Mouse (Mus musculus): ENCODE results near the gene Acyp2.

Gene Acyp2

DNA sequence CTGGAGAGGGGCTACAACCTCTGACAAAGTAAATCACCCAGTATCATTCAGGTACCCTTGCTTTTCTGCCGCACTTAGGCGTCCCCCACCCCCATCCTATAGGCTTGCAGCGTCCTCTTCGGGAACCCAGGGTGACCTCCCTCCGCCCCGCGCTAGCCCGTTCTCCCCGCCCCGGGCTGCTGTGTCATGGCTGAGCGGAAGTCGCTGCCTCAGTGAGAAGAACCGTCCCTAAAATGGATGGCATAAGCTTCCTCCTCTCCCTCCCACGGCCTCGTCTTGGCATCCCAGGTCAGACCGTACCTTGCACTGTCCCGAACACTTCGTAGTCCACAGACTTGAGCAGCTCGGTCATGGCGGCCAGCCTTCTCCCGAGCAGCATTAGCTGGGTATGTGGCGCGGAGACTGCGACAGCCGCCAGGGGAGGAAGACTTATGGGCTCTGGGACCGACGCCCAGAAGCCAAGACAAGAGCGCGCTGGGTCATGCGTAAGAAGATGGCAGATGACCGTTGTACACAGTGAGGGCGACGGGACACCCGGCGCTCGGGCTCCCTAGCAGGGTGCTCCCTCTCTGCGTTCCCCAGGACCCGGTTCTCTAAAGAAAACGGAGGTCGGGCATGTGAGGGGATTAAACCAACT is at the start of gene Acyp2:
Gene Acyp2 (minus strand): TSS at position 587 of the 637 bp plus-strand sequence.
- DNase-seq (ENCODE audit: low read depth, low spot score) = peak; percentile 85

DNA sequence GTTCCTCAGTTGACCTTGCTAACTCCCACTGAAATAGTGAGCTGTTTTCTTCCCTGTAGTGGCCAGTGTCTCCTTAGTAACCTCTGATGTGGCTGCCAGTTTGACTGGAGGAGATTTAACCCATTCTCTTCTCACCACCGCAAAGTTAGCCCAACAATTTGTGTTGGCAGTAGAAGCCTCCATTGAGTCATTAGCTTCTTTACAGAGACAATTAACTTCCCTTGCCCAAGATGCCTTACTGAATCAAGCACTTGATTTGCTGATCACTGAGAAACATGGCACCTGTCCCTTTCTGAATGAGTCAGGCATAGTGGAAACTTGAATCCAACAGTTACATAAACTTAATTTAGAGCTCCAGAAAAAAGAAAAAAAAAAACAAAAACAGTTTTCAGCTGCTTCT is 40.0 kb upstream of the Acyp2 start:
- DNase-seq (ENCODE audit: low read depth, low spot score) = no peak

DNA sequence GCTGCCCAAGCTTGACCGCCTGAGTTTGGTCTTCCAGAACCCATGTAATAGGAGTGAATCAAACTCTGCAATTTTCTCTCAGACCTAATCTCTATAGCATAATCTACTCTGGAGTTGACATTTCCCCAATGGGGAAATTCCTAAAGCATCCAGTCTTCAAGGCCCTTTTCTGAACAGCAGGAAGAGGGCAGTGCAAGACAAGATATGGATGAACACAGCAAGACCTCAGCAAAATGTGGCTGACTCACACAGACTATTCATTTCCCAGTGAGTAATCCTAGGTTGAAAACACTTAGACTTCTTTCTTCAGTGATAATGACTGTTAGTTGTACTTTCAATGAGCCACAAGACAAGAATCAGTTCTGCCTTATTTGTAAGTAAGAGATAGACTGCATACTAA is 26.7 kb upstream of the Acyp2 start:
- no peak for DNase-seq (ENCODE audit: low read depth, low spot score)

DNA sequence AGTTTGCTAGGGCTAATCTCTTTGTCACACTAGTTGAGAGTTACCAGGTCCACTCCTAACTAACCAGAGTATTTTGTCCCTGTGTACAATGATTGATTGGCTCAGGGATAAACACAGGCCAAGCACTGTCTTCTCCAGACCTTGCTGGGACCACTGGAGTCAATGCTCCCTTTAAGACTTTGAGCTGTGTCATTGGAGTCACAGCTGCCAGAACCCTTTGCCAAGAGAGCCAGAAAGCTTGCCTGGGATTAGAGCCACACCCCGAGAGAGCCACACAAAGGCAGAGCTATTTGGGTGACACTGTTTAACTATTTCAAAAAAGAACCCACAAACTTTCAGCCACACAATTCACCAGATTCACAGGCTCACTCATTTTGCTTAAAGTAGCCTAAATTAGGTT is 23.3 kb upstream of the Acyp2 start:
- no peak for DNase-seq (ENCODE audit: low read depth, low spot score)

DNA sequence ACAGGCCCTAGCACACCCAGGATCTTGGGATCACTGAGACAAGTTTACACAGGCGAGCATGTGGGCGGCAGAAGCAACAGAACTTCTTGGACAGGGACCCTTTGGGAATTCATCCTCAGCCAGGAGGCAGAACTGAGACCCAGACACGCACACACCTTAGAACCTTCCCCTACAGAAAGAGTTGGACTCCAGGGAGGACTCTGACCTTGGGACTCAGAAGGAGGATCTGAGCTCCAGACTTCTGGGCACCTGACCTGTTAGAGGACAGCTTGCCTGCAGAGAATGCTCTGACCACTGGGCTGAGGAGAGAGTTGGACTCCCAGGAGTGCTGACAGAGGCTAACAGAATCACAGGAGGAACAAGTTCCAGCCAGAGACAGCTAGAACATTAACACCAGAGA is 13.6 kb upstream of the Acyp2 start:
- DNase-seq (ENCODE audit: low read depth, low spot score) = no peak

DNA sequence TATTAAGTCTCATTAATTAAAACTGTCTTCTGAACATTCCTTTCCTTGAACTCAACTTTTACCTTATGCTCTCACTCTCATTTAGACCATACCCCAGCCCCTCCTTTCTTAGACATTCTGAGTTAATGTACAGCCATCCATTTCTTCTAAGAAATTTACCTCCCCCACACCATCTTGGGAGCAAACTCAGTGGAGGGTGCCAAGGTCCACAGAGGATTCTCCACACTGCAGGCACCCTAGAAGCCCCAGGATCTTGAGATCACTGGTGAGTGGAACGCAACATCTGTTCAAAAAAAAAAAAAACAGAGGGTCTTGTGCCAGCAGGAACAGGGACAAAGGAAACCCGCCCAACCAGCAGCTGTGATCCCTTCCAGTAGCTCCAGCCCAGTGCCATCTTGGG is 13.2 kb upstream of the Acyp2 start:
- no peak for DNase-seq (ENCODE audit: low read depth, low spot score)

DNA sequence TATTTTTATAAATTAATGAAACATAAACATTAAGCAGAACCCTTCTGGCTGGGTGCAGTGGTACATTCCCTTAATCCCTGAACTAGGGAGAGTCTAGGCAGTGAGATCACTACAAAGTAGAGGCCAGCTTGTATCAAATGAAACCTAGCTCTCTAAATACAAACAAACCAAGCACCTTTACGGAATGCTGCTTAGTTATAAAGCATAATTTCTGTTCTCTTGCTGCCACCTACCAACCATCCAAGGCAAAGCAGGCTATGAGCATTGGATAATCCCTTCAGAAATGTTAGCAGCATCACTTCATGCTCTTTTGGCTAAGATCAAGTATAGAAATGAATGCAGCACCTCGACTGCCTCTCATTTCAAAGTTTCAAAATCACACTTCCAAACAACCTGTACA is 7.7 kb upstream of the Acyp2 start:
- no peak for DNase-seq (ENCODE audit: low read depth, low spot score)

DNA sequence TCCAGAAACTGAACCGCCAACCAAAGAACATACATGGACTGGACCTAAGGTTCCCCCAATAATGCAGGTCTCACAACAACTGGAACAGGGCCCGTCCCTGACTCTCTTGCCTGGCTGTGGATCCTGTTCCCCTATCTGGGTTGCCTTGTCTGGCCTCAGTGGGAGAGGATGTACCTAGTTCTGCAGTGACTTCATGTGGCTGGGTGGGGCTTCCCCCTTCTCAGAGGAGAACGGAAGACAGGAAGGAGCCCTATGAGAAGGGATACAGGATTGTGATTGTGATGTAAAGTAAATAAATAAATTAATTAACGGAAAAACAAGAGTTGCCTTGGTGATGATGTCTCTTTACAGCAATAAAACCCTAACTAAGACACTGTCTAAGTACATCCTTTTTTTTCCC is 6.7 kb upstream of the Acyp2 start:
- DNase-seq (ENCODE audit: low read depth, low spot score) = no peak

DNA sequence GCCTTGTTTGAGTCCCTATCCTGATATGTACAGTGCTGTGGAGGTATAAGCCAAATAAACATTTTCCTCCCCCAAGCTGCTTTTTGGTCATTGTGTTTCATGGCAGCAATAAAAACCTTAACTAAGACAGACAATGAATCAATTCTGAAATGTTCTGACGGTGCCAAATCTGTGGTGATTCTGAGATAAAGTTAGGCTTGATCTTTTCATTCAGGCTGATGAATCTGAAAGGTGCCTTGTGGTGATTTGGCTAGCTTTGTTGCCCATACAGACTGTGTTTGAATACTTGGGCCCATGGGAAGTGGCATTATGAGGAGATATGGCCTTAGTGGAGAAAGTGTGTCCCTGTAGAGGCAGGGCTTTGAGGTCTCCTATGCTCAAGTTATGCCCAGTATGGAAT is 1.0 kb upstream of the Acyp2 start:
- no peak for DNase-seq (ENCODE audit: low read depth, low spot score)

DNA sequence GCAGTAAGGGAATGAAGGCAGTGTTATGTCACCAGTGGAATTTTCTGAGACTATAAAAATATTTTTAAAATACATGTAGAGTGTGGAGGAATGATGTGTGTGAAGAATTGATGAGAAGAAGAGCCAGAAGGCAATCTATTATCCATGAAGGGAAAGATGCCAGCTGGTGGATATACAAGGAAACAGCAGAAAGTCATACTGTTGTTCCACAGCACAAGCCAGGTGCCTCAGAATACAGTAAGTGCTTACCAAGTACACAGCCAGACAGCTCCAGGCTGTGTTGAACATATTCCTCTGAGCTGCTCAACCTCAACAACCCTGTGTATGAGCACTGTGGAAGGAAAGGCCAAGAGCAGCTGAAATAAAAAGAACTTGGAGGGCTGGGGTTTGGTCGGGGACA is 13.7 kb downstream of the Acyp2 start:
- no peak for DNase-seq (ENCODE audit: low read depth, low spot score)

DNA sequence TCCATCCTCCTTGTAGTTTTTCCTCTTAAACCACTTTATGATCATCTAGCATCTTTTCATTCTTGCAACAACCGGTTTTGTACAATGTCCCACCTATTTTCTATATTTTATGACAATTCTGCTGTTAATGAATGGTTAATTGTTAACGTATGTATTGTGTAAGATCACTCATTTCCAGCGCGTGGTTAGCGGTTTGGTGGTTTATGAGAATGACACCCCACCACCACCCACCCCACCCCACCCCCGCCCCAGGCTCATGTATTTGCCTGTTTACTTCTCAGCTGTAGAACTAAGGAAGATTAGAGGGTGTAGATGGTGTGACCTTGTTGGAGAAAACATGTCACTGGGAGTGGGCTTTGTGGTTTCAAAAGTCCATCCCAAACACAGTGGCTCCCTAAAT is 18.9 kb downstream of the Acyp2 start:
- DNase-seq (ENCODE audit: low read depth, low spot score) = no peak

DNA sequence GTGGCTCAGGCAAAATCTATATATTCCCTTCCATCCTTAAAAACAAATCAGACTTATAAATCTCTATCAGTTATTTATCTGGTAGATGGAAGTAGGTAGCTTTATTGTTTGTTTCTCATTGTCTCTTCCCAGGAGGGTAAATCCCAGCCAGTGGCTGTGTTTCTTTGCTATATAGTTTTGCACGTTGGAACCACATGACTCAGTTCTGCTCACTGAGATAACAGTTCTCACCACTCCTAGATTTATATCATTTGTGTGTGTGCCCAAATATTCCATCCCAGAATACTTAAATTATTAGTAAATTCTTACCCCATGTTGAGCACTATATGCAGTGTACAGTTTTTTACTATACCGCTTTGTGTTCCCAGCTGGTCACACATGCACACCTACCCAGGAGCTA is 26.2 kb downstream of the Acyp2 start:
- no peak for DNase-seq (ENCODE audit: low read depth, low spot score)

DNA sequence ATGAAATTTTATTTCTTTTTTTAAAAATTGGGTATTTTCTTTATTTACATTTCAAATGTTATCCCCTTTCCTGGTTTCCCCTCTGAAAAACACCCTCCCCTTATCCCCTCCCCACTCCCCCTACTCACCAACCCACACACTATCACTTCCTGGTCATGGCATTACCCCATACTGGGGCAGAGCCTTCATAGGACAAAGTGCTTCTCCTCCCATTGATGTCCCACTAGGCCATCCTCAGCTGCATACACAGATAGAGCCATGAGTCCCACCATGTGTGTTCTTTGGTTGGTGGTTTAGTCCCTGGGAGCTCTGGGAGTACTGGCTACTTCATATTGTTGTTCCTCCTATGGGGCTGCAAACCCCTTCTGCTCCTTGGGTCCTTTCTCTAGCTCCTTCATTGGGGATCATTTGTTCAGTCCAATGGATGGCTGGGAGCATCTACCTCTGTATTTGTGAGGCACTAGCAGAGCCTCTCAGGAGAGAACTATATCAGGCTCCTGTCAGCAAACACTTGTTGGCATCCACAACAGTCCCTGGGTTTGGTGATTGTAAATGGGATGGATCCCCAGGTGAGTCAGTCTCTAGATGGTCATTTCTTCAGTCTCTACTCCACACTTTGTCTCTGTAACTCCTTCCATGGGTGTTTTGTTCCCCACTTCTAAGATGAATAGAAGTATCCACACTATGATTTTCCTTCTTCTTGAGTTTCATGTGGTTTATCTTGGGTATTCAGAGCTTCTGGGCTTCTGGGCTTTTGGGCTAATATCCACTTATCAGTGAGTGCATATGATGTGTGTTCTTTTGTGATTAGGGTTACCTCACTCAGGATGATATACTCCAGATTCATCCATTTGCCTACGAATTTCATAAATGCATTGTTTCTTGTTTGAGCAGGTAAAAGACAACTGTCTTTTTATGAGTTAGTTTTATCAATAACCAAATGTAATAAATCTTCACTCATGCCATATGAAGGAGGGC is 27.7 kb downstream of the Acyp2 start:
- DNase-seq (ENCODE audit: low read depth, low spot score) = peak; percentile 70

DNA sequence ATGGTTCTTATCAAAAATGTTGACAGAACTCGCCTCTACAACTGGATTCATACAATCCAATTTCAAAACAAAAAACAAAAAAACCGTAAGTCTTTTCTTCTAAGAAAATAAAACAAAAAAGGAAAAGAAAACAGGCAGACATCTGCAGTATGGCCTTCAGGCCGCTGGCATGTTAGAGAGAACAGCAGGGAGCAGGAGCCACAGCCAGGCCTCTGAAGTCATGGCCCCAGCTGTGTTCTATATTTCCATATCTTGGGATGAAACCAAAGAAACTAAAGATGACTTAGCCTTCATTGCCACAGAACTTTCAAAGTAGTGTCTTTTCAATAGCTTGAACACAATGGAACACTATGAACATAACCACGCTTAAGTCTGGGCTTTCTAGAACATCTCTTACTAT is 31.2 kb downstream of the Acyp2 start:
- no peak for DNase-seq (ENCODE audit: low read depth, low spot score)

DNA sequence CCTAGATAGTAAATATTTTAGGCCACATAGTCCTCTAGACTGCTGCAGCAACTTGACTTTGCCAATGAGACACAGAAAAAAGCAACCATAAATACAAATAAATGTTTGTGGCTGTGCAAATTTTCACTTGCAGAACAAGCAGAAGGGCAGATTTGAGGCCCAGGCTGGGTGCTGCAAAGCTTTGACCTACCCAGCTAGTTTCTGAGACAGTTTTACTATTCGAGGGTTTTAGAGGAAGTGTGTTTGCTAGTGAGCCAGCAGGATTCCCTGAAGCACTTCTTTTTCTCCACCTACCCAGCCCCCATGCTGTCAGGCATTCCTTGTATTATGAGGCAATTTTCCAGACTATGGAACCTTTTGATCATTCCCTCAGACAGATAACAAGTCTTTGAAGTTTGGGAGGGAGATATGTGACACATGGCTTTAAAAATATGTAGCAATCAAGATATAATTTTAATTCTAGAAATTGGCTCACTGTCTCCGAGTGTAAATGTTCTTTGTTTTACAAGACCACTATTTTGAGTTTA is 31.8 kb downstream of the Acyp2 start:
- no peak for DNase-seq (ENCODE audit: low read depth, low spot score)

DNA sequence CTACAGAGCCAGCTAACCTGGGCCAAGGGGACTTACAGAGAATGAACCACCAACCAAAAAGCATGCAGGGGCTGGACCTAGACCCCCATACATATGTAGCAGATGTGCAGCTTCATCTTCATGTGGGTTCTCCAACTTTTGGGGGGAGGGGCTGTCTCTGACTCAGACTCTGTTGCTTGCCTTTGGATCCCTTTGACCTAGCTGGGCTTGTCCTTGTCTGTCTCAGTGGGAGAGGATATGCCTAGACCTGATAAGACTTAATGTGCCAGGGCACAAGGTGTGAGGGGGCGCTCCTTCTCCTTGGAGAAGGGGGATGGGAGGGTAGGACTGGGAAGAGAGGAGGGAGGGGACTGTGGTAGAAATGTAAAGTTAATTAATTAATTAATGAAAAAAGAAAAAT is 33.4 kb downstream of the Acyp2 start:
- DNase-seq (ENCODE audit: low read depth, low spot score) = no peak

DNA sequence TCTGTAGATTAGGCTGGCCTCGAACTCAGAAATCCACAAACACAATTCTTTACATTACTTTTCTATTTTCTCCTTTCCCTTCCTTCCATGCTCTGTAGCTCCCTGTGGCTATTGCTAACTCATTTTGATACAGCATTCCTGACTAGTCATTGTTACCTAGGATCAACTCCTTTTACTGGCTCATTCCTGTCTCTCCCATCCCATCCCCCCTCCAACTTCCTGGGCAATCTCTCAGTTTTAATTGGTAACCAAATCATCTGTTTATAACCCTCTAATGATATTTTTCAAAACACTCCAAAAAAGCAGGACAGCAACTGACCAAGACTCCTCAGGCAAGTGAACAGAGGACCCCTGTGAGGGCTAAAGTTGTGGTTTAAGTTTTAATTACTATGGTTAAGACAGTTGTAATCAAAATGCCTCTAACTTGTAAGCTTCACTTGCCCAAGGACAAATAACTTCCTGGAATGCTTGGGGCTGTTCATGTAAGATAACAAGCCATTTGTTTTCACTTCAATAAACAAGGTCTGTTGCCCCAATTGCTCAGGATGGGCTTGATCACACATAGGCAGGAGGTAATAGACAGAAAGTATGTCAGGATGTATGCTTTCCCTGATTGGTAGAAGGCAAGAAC is 35.4 kb downstream of the Acyp2 start:
- DNase-seq (ENCODE audit: low read depth, low spot score) = no peak

DNA sequence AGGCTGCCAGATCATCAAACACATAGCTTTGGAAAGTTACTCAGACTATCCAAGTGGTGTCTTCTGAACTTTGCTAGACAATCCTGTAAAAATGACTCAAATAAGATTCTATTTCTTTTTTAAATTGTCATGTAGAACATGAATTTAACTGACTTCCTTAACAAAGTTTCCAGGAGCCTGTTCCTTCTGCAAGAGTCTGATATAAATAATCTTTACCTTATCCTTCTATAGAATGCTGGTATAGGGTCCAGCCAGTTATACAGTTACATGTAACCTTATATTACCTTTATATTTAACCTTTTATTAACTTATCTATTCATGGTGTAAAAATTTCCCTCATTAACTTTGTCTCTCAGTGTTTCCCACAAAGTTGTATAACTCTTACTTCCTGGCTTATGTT is 36.7 kb downstream of the Acyp2 start:
- no peak for DNase-seq (ENCODE audit: low read depth, low spot score)

DNA sequence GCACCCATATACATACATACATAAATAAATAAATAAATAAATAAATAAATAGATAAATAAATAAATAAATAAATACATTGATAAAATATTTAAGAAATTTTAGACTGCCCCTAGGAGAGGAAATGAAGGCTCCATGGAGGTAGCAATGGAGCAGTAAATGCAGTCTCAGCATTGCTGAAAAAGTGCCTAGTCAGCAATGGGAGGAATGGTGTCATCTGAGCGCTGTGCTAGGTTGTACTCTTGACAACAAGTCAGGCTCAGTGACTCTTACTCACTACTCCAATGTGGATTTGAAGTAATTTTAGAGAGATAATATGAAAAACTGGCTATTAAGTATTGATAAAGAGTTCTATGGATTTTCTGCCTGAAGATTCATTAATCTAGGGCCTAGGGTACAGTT is 40.1 kb downstream of the Acyp2 start:
- DNase-seq (ENCODE audit: low read depth, low spot score) = no peak

DNA sequence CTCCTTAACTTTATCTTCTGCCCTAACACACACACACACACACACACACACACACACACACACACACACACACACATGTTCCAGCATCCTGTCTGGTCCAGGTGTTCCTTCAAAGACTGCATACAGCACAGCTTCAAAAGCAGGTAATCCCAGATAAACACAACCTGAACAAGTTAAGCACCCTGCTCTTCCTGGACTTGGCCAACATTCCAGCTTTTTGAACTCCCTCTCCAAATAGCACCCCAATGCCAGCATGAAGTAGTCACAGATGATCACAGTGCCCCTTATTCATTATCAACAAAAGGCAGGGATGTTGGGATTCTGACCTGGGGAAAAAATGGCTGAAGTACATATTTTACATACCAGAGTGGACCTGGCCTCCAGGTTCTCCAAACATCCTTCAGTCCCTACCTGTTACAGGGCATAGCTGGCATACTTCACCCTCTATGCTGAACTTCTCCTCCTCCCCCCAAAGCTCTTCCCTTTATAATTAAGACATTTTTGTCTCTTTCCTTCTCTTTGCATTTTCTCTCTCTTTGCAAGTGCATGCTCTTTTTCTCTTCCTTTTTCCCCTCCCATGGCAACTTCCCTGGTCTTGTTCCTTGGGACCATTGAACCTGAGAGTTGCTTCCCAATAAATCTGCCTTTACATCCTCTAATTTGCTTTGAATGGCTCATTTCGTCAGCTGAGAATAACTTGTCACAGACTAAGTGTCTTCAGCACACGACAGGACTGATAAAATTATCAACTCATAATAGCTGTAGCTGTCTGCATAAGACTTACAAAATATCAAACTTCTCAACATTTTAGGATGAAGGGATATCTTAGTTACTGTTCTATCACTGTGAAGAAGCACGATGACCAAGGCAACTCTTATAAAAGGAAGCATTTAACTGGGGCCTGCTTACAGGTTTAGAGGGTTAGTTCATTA is 41.5 kb downstream of the Acyp2 start:
- no peak for DNase-seq (ENCODE audit: low read depth, low spot score)

DNA sequence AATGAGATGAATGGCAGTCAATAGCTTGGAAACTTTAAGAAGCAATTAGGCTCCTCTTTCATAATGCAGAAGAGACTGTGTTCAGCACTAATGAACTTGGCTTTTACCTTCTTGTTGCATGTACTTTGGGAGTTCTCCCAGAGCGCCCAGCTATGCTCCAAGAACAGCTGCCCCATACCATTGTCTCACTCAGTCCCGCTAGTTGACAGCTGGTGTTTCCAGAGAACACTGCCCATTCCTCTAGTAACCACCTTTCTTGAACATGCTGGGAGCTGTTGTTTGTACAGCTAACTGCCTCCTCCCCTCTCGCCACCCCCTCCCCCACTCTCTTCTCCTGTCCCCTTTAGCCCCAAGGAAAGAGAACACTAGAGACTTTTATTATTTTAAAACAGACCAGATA is 52.1 kb downstream of the Acyp2 start:
- DNase-seq (ENCODE audit: low read depth, low spot score) = no peak

Measured in c-Kit-negative CD71-positive TER-119-positive erythroid progenitor cells, embryonic 14.5 days (primary cell).